Mouse (Mus musculus): ENCODE results near the gene Kmt2a. TPM values are rescaled to one million over a fixed set of nuclear protein-coding genes. Genes with fewer than 3 reads are reported as not detected.

Kmt2a gene
- polyA plus RNA-seq, 1 experiment from 2014 or later, result 22.2 TPM

DNA sequence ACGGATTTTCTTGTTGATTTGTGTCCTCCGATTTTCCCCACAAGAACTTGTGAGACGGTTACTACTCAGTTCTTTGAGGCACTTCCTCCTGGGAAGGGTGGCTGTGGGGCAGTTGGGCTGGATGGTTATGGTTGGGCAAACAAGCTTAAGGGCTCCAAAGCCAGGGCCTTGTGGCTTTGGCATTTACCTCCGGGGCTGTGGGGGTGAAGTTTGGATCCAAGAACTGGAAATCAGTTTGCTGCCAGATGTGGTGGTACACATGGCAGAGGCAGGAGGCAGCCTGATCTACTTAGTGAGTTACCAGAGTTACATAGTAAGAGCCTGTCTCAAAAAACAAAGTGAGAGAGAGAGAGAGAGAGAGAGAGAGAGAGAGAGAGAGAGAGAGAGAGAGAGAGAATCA lies 22.8 kb upstream of the Kmt2a start:
- POLR2A ChIA-PET, result interaction anchor here (0.6 to 1.2 kb wide), 6 partner anchors 12 to 1245 kb away, joined by 3 to 7 read pairs (median 4); no protein-coding TSS in a partner anchor
- ATAC-seq, result no peak
- no peak for TF ChIP-seq CTCF (IDR thresholded peaks at IDR 0.05)

DNA sequence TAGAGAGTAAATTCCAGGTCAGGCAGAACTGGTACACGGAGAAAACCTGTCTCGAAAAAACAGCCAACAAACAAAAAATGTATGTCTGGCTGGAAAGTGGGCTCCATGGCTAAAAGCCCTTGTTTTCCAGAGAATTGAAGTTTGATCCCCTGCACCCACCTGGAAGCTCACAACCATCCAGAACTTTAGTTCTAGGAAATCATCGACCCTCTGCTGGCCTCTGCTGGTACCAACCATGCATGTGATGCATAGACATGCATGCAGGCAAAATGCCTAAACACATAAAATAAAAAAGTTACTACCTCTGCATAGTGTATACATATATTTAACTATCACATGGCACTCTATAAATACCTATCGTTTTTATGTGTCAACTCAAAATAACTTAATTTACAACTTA lies 19.3 kb upstream of the Kmt2a start:
- DNase-seq (ENCODE audit: low read depth, low spot score), result no peak
- in situ Hi-C loops (cut with MboI; ENCODE audit: low pct_unique_long_range_greater_than_20kb), result no loop called here
- ATAC-seq, result no peak

More for the DNA sequence above, 22.8 kb upstream of the Kmt2a start:
- CTCF ChIA-PET, result interaction anchor here (0.9 to 2.3 kb wide), 5 partner anchors 10 to 34 kb away, joined by 3 to 8 read pairs (median 3); no protein-coding TSS in a partner anchor
- no peaks in the 10 kb centered on the region for H3K27me3 ChIP-seq
- in situ Hi-C loops (cut with MboI; ENCODE audit: low pct_unique_long_range_greater_than_20kb), result no loop called here
- DNase-seq (ENCODE audit: low read depth, low spot score), result no peak

DNA sequence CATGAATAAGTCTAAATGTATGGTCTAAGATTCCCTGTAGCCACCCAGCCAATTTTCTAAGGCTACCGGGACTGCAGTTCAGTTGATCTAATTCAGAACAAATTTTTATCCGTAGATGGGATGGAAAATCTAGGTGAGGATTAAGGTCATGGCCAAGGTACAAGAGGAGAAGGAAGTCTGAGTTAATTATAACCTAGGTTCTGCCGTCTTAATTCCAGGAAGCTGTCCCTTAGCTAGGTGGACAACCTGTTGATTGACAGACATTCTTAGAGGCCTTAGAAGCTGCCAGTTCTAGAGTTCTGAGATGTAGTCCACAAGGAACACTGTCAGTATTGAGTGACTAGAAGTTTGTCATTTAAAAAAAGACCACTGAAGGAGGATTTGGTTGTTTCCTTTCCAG lies 18.6 kb upstream of the Kmt2a start:
- in situ Hi-C loops (cut with MboI; ENCODE audit: low pct_unique_long_range_greater_than_20kb), result no loop called here
- no peak for TF ChIP-seq CTCF (IDR thresholded peaks at IDR 0.05)
- ATAC-seq (no peak), DNase-seq (ENCODE audit: low read depth, low spot score) (no peak)
- ChIA-PET POLR2A (no interaction called here), CTCF (interaction anchor here (0.8 to 1.6 kb wide), 4 partner anchors 24 to 75 kb away, joined by 3 to 4 read pairs (median 3); no protein-coding TSS in a partner anchor)
- H3K27me3 ChIP-seq, result no peaks in the 10 kb centered on the region

More for the DNA sequence above, 19.3 kb upstream of the Kmt2a start:
- POLR2A ChIA-PET, result no interaction called here
- CTCF ChIA-PET, result interaction anchor here (0.8 to 1.6 kb wide), 4 partner anchors 25 to 75 kb away, joined by 3 to 4 read pairs (median 3); no protein-coding TSS in a partner anchor
- peak; percentile 70 for TF ChIP-seq CTCF (IDR thresholded peaks at IDR 0.05)
- no peaks in the 10 kb centered on the region for H3K27me3 ChIP-seq

DNA sequence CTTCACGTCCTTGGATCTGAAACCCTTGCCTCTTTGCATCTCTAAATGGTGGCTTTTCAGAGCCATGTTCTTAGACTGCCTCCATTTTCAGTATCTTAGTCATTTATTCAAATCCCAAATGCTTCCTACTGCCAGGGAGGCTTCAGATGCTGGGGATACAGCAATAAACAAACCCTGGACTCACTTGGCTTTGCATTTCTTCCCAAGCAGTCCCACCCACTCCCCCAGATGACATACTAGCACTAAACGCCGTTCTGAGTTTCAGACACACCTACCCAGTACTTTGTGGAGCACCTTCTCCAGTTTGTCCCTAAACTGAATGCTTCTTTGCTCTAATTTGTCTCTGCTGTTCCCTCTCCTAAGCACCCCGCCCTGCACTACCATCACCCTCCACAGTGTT lies 15.9 kb upstream of the Kmt2a start:
- DNase-seq (ENCODE audit: low read depth, low spot score) (no peak), ATAC-seq (no peak)
- POLR2A ChIA-PET, result no interaction called here
- CTCF ChIA-PET, result no interaction called here
- no peak for TF ChIP-seq CTCF (IDR thresholded peaks at IDR 0.05)
- H3K27me3 ChIP-seq, result no peaks in the 10 kb centered on the region
- in situ Hi-C loops (cut with MboI; ENCODE audit: low pct_unique_long_range_greater_than_20kb), result no loop called here

DNA sequence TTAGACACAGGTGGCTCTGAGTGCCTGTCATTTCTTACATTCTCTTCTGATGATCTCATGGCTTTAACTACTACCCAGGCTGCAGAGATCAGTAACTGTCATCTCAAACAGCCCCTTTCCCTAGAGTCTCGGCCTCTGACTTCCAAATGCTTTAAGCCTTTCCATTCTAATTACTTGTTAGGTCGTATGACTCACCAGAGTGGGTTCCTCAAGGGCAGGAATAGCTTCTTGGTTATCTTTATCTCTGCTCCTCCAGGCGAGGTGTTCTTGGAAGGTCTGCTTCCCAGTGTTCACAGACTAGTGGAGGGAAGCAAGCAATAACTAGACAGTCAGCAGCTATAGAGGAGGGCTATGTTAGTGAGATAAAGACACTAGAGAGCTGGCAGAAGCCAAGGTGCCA lies 11.6 kb upstream of the Kmt2a start:
- ChIA-PET POLR2A (interaction anchor here (0.8 to 1.5 kb wide), 3 partner anchors 11 to 28 kb away, joined by 3 to 7 read pairs (median 4); partner anchors contain the start of gene Kmt2a), CTCF (interaction anchor here (0.9 to 1.3 kb wide), 3 partner anchors 15 to 45 kb away, joined by 3 to 5 read pairs (median 3); no protein-coding TSS in a partner anchor)

DNA sequence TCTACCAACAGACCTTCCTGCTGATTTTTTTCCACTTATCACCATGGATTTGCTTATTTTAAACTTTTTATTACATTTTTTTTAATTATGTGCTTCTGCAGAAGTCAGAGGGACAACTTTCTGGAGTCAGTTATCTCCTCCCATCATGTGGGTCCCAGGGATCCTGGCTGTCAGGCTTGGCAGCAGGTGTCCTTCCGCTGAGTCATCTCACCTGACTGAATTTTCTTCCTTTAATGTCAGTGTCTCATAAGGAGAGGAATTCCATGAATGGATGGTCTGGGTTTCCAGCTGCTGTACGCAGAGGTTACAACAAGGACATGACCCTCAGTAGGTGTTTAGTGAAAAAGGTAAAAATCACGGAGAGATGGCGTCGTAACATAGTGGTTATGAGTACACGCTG lies 10.1 kb upstream of the Kmt2a start:
- no peaks in the 10 kb centered on the region for H3K27me3 ChIP-seq
- in situ Hi-C loops (cut with MboI; ENCODE audit: low pct_unique_long_range_greater_than_20kb), result no loop called here
- no peak for DNase-seq (ENCODE audit: low read depth, low spot score)
- no peak for ATAC-seq
- ChIA-PET CTCF (no interaction called here), POLR2A (interaction anchor here (1.0 kb wide), 1 partner anchor 20 kb away, joined by 3 read pairs; no protein-coding TSS in a partner anchor)
- no peak for TF ChIP-seq CTCF (IDR thresholded peaks at IDR 0.05)

More for the DNA sequence above, 11.6 kb upstream of the Kmt2a start:
- H3K27me3 ChIP-seq, result no peaks in the 10 kb centered on the region
- in situ Hi-C loops (cut with MboI; ENCODE audit: low pct_unique_long_range_greater_than_20kb), result no loop called here
- DNase-seq (ENCODE audit: low read depth, low spot score) (no peak), ATAC-seq (peak; percentile 87)
- TF ChIP-seq CTCF (IDR thresholded peaks at IDR 0.05), result no peak

DNA sequence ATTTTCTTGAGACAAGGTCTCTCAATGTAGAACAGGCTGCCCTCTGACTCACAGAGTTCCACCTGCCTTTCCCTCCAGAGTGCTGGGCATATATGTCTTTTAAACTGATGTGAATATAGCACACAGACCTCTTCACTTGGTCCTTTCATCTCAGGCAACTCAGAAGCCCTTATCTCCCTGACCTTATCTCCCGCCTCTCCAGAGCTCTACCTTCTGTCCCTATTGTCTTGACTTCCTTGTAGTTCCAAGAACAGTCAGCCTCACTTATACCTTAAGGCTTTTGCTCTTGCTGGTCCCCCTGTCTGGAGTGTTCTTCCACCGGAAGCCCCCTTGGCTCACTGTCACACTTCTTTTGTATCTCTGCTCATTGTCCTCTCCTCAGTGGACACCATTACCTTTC lies 9.0 kb upstream of the Kmt2a start:
- in situ Hi-C loops (cut with MboI; ENCODE audit: low pct_unique_long_range_greater_than_20kb), result no loop called here
- no peaks in the 10 kb centered on the region for H3K27me3 ChIP-seq
- TF ChIP-seq CTCF (IDR thresholded peaks at IDR 0.05), result no peak
- CTCF ChIA-PET, result interaction anchor here (0.9 to 1.3 kb wide), 2 partner anchors 12 to 14 kb away, joined by 3 to 4 read pairs; no protein-coding TSS in a partner anchor
- ATAC-seq, result no peak
- POLR2A ChIA-PET, result no interaction called here
- no peak for DNase-seq (ENCODE audit: low read depth, low spot score)

DNA sequence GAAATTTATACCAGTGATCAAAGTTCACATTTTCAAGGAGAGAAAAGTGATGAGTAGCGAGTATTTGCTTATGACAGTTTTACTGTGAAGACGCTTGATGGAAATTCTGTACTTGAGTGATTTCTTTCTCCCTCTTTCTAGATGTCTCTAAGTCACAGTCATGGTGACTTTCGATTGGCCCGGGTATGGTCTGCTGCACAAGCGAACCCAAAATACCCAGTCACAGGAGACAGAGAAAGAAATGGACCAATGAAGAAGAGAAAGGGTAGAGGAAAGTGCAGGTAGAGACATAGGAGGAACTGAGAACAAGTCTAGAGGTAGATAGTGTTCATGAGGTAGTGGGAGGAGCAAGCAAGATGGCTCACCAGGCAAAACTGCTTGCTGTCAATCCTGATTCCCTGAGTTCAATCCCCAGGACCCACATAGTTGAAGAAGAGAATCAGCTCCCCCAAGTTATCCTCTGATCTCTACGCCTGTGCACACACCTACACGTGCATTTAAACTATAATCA lies 7.1 kb upstream of the Kmt2a start:
- no peak for TF ChIP-seq CTCF (IDR thresholded peaks at IDR 0.05)
- in situ Hi-C loops (cut with MboI; ENCODE audit: low pct_unique_long_range_greater_than_20kb), result no loop called here
- no peaks in the 10 kb centered on the region for H3K27me3 ChIP-seq
- ATAC-seq (no peak), DNase-seq (ENCODE audit: low read depth, low spot score) (no peak)
- ChIA-PET CTCF (interaction anchor here (0.9 kb wide), 1 partner anchor 16 kb away, joined by 3 read pairs; no protein-coding TSS in a partner anchor), POLR2A (no interaction called here)

DNA sequence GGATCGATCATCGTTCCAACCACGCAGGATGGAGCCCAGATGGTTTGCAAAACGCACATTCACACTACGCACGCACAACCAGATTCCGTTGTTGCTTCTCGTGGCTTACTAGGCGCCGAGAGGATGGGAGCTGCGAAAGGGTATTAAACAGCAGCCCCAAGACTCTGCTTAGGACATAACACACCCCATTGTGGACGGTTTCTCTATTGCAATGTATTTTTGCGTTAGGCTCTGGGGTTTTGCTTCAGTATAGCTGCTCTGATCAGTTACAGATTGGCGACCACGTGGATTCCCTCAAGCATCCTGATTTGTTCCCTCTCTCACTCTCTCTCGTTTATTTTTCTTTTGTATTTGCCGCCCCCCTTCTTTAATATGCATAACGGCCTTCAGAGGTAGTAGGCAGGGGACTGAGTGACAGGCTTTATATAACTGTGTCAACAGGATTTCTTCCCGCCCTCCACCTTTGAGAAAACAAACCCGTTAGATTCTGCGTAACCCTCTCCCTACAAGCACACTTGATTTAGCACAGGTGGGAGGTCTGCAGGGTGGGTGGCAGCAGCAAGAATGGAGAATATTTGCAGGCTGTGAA lies 2.0 kb upstream of the Kmt2a start:
- ChIA-PET POLR2A (interaction anchor here (1.9 kb wide), 1 partner anchor 22 kb away, joined by 9 read pairs; no protein-coding TSS in a partner anchor), CTCF (interaction anchor here (1.5 kb wide), 1 partner anchor 38 kb away, joined by 3 read pairs; the partner anchor contains the start of gene Atp5l)
- no peaks in the 10 kb centered on the region for H3K27me3 ChIP-seq
- ATAC-seq, result no peak
- TF ChIP-seq CTCF (IDR thresholded peaks at IDR 0.05), result no peak
- DNase-seq (ENCODE audit: low read depth, low spot score), result no peak
- in situ Hi-C loops (cut with MboI; ENCODE audit: low pct_unique_long_range_greater_than_20kb), result no loop called here

DNA sequence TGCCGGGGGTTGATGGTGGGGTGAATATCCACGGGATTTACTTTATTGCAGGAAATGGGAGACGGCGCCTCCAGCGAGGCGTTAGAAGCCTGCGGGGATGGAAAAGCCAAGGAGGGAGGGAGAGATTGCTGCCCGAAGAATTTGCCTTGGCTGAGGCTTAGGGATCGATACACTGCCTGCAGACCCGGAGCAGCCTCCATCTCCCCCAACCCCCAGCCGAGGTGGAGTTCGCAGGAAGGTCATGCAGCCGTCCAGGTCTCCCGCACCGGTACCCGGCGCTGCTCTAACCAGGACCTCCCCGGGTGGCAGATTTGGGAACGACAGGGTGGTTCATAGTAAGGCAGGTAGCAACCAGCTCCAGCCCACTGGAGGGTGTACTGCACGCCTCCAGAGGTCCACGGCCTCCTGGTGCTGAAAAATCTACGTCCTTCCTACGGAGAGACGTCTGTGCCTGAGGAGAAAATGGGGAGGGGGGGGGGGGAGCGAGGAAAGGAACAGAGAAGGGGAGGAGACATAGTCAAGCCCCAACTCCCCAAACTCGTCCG lies 1.4 kb upstream of the Kmt2a start:
- in situ Hi-C loops (cut with MboI; ENCODE audit: low pct_unique_long_range_greater_than_20kb), result no loop called here
- DNase-seq (ENCODE audit: low read depth, low spot score) (no peak), ATAC-seq (peak; percentile 46)
- CTCF ChIA-PET, result interaction anchor here (1.0 kb wide), 1 partner anchor 38 kb away, joined by 4 read pairs; the partner anchor contains the start of gene Atp5l
- H3K27me3 ChIP-seq, result no peaks in the 10 kb centered on the region
- no peak for TF ChIP-seq CTCF (IDR thresholded peaks at IDR 0.05)
- POLR2A ChIA-PET, result interaction anchor here (0.7 to 1.9 kb wide), 6 partner anchors 10 to 105 kb away, joined by 3 to 9 read pairs (median 4); no protein-coding TSS in a partner anchor

Measured in Patski (cell line).